Mouse (Mus musculus) forebrain, embryonic 13.5 days (tissue): ENCODE data around the gene Ifnlr1. TPM values are rescaled to one million over a fixed set of nuclear protein-coding genes. Genes with fewer than 3 reads are reported as not detected.

Source experiments
- ATAC-seq: fragments of 200-750 bp; cut with Nextera tagmentation; 2 replicates; pipeline ENCODE4 v1.8.0; 2017
- H3K27ac ChIP-seq: fragments of 300-500 bp; sonication (generic); 2 replicates; pipeline ENCODE4 v1.5.1; 2015; ENCODE audit warnings: inconsistent platforms, mild to moderate bottlenecking, moderate library complexity
- H3K27me3 ChIP-seq: fragments of 300-500 bp; sonication (generic); 2 replicates; pipeline ENCODE4 v1.6.1; 2015; ENCODE audit warnings: mild to moderate bottlenecking, inconsistent platforms
- H3K36me3 ChIP-seq: fragments of 300-500 bp; sonication (generic); 2 replicates; pipeline ENCODE4 v1.6.1; 2015; ENCODE audit warnings: mild to moderate bottlenecking, inconsistent platforms; ENCODE audit not compliant: poor library complexity, severe bottlenecking
- H3K4me1 ChIP-seq: fragments of 300-500 bp; sonication (generic); 2 replicates; pipeline ENCODE4 v1.6.1; 2015; ENCODE audit warnings: inconsistent platforms
- H3K4me2 ChIP-seq: fragments of 300-500 bp; sonication (generic); 2 replicates; pipeline ENCODE4 v1.6.1; 2015; ENCODE audit warnings: inconsistent platforms, mild to moderate bottlenecking, moderate library complexity
- H3K4me3 ChIP-seq: fragments of 300-500 bp; sonication (generic); 2 replicates; pipeline ENCODE4 v1.5.1; 2015; ENCODE audit warnings: mild to moderate bottlenecking, inconsistent platforms
- H3K9ac ChIP-seq: fragments of 300-500 bp; sonication (generic); 2 replicates; pipeline ENCODE4 v1.6.1; 2015; ENCODE audit warnings: mild to moderate bottlenecking, inconsistent platforms
- H3K9me3 ChIP-seq: fragments of 300-500 bp; sonication (generic); replicated peaks from 2 replicates; pipeline ENCODE4 v1.6.1; 2016; ENCODE audit warnings: inconsistent platforms
- WGBS: fragments of 180-500 bp; shearing (Covaris S2); methylation state at CpG from one replicate; pipeline ENCODE4 v1.1.7; 2015; 5-methylcytosine and 5-hydroxymethylcytosine counted together
- polyA plus RNA-seq: library from polyadenylated mRNA; unstranded; fragments of >200 nt; fragmentation: Nextera tagmentation; extraction: Ambion mirVana; gene quantifications from 2 replicates; pipeline ENCODE4 v1.2.1, GENCODE M21; 2015

Ifnlr1 gene
- polyA plus RNA-seq, 1 experiment from 2014 or later = 0.13 TPM

GRCm38 (mm10) chr4:135752779-135753164, 66.7 kb downstream of the Ifnlr1 start:
- peaks cover 9% of the 10 kb centered on the region; the same call in 1 of the 2 replicates for H3K9me3 ChIP-seq
- no peaks in the 10 kb centered on the region for H3K27me3 ChIP-seq
- no peak overlapping the region for H3K4me2 ChIP-seq
- WGBS = 86% methylated on average over 8 of the region's 8 CpGs
- H3K36me3 ChIP-seq = no peaks in the 10 kb centered on the region
- no peak for ATAC-seq
- H3K9ac ChIP-seq = no peak overlapping the region
- H3K27ac ChIP-seq = no peak overlapping the region
- no peak overlapping the region for H3K4me3 ChIP-seq
- no peaks in the 10 kb centered on the region for H3K4me1 ChIP-seq

Other genes starting within 250 kb of the Ifnlr1 start
- gene Stpg1, start 191.5 kb upstream of the Ifnlr1 start, polyA plus RNA-seq = 0.25 TPM in 1 of 2 replicates, not detected in the other
- 2.7 and 4.5 TPM in 2 replicates for gene Nipal3, start 191.2 kb upstream of the Ifnlr1 start, polyA plus RNA-seq
- 0.63 and 0.79 TPM in 2 replicates for gene Grhl3, start 112.7 kb upstream of the Ifnlr1 start, polyA plus RNA-seq
- not detected in 2 replicates for gene Il22ra1, start 41.9 kb downstream of the Ifnlr1 start, polyA plus RNA-seq
- gene Myom3, start 73.4 kb downstream of the Ifnlr1 start, polyA plus RNA-seq = 0.09 TPM in 1 of 2 replicates, not detected in the other
- 341 and 352 TPM in 2 replicates for gene Srsf10, start 169.5 kb downstream of the Ifnlr1 start, polyA plus RNA-seq
- 180 and 185 TPM in 2 replicates for gene Pnrc2, start 187.6 kb downstream of the Ifnlr1 start, polyA plus RNA-seq
- 0.13 and 0.21 TPM in 2 replicates for gene Cnr2, start 209.1 kb downstream of the Ifnlr1 start, polyA plus RNA-seq
- 41.7 and 56.6 TPM in 2 replicates for gene Fuca1, start 234.4 kb downstream of the Ifnlr1 start, polyA plus RNA-seq